Mouse (Mus musculus) heart, postnatal 14 days (tissue): ENCODE results near the gene Plekha7. TPM values are rescaled to one million over a fixed set of nuclear protein-coding genes. Genes with fewer than 3 reads are reported as not detected.

Experiments used
- DNase-seq, 2 experiments: peaks; one replicate each; pipeline ENCODE4 v3.0.0; 2021 to 2022
- intact Hi-C: fragments of 180-260 bp; cut with DNase I; formaldehyde crosslinking; loops from one replicate; pipeline ENCODE4 v1.15.1; 2025
- total RNA-seq, 2 experiments: library from RNA; stranded (reverse); gene quantifications; 2 replicates each; pipeline ENCODE4 v1.2.3; 2021

The Plekha7 gene
- total RNA-seq, 2 experiments from 2014 or later: 5.9 to 9.1 TPM

DNA sequence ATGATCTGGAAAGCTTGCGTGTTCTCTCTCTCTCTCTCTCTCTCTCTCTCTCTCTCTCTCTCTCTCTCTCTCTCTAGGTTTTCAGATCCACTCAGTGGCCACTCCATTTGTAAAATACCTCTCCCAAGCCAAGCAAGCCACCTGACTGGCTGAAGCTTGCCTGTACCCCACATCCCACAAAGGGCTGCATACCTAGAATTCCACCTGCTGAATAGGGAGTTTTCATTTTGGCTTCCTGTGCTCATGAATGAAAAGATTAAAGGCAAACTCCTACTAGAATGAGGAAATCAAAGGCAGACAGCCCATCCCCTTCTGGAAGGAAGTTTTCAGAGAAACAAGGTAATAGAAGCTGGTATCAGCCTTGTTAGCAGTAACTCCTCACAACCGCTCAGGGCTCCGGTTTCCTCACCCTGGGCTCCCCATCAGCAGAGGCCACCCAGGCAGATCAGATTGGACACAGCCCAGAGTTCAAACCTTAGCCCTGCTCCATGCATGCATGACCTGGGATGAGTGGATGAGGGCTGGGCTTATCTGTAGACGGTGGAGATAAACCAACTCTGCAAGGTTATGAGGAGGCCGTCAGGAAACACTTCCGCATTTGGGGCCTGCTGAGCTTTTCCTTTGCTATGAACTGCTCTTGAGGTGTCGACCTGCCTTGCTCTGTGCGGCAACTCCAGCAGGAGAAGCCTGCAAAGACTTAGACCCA lies 111.0 kb downstream of the Plekha7 start:
- DNase-seq: no peak
- intact Hi-C loops: no loop called here

DNA sequence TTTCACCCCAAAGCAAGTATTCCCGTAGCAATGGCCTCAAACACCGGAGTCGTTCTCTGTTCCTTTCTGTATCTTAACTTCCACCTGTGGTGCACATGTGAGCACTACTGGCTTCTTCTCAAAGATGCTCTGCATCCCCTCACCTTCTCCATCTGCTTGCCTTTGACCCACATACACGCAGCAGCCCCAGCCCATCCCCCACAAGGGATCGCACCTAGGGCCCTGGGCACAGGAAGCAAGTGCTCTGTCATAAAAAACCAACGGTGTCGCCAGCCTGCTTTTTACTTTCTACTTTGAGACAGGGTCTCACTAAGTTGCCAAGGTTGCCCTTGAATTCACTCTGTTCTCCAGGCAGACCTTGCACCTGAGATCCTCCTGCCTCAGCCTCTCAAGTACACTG lies 113.2 kb downstream of the Plekha7 start:
- intact Hi-C loops: no loop called here
- DNase-seq: no peak

DNA sequence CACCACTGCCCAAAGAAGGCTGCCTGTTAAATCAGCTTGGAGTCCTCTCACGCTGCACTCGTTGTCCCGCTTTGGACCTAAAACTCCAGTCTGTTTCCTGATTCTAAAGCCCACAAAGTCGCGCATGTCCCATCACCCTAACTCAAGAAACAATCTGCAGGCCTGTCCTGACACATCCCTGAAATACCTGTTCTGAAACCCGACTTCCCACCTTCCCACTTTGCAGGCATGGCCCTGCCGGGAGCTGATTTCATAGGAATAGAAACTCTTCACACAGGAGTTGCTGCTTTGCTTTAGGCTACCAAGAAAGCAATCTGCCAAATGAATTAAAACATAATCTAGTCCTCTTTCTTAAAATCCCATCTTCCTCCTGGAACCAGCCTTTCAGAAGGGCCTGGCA lies 115.2 kb downstream of the Plekha7 start:
- no peak for DNase-seq
- intact Hi-C loops: no loop called here

DNA sequence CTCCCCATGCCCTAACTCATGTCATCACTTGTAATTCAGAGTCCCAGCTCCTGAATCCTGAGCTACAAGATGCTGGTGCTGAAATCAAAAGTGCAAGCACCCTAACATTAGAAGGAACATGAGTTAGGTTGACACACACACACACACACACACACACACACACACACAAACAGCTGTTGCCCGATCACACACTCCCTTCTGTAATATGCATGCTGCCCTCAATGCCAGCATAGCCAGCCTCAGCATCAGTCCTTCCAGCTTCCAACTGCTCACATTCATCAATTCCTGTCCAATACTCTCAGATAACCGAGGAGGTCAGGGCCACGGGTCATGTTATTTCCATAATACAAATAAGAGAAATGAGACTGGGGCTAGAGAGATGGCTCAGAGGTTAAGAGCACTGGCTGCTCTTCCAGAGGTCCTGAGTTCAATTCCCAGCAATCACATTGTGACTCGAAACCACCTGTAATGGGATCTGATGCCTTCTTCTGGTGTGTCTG lies 116.0 kb downstream of the Plekha7 start:
- intact Hi-C loops: no loop called here
- no peak for DNase-seq

DNA sequence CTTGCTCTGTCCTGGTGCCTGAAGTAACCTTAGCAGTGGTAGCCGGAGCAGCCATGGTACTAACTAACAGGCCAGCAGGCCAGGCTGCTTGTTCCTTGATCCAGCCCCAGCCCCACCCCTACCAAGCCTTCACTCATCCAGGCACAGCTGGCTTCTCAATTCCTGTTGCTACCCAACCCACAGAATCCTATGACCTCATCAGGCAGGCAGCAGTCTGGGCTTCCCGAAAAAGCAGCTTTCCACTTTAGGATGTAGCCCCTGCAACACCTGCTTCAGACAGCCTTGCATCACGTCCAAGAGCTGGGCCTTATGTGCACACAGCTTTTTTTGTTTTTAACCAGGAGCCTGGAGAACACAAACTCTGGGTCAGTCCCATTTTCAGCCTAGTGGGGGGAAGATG lies 117.0 kb downstream of the Plekha7 start:
- intact Hi-C loops: no loop called here

DNA sequence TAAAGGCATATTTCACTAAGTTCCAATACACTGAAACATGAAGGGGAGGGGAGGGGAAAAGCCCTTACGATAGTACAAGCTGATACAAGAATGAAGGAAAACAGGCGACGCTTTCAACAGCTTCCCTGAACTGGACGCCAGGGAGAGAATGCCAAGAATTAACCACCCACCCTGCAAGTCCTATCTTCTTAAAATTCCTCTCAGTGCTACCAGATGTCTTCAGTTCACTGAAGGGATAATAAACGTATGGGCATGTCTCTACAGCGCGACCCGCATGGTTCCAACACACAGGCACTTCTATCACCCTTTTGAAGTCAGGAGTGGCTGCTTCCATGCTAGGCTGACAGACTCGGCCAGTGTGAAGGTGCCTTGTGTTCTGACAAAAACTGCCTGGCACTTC lies 118.5 kb downstream of the Plekha7 start:
- no peak for DNase-seq

More for the DNA sequence above, 117.0 kb downstream of the Plekha7 start:
- no peak for DNase-seq

DNA sequence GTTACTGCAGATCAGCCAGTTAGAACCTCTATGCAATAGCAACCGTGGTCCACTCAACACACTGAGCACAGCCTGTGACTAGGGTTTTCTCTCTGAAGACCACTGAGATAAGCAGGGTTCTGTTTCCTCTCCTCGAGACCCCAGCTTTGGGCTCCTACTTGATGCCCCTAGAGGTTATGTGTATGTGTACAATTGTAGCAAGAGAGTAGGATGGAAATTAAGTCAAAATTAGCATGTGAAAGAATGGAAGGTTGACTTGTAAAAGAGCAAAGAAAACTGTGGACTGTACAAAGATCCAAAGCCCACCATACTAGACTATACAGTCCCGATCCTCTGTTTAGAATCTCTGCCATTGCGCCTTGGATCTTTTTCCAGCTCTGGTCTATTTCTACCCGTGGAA lies 119.8 kb downstream of the Plekha7 start:
- intact Hi-C loops: no loop called here

More for the DNA sequence above, 118.5 kb downstream of the Plekha7 start:
- intact Hi-C loops: no loop called here

DNA sequence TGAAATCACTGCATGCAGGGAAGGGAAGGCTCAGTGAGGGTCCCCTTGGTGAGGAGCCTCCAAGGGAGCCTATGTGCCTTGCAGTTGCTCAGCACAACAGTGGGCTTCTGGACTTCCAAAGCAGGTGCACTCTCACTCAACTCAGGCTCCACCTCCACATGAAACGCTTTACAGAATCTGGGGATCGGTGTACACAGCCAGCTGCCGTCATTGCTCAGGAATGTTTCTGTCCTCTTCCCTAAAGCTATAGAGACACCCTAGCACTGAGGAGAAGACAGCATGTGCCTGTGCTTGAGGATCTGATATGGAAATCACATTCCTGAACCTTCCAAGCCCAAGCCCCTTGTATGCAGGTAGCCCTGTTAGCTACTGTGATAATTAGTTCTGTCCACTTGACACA lies 120.7 kb downstream of the Plekha7 start:
- intact Hi-C loops: no loop called here
- DNase-seq: no peak

More for the DNA sequence above, 119.8 kb downstream of the Plekha7 start:
- DNase-seq: no peak

DNA sequence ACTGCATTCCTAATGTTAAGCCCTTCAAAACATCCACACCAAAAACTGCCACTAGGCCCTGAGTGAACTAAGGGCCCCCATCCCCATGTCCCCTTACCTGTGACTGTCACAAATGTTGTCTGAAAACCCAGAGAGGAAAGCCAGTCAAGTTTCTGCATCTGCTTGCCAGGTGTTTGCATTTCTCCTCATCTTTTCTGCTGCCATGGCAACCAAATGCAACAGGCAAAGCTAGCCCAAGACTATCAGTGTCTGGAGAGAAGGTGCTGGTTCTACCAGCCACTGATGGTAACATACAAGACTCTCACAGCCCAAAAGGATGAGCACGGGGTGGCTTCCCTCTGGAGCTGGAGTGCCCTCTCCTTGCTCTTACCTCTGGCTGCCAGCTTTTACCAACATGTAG lies 121.3 kb downstream of the Plekha7 start:
- no peak for DNase-seq
- intact Hi-C loops: no loop called here

DNA sequence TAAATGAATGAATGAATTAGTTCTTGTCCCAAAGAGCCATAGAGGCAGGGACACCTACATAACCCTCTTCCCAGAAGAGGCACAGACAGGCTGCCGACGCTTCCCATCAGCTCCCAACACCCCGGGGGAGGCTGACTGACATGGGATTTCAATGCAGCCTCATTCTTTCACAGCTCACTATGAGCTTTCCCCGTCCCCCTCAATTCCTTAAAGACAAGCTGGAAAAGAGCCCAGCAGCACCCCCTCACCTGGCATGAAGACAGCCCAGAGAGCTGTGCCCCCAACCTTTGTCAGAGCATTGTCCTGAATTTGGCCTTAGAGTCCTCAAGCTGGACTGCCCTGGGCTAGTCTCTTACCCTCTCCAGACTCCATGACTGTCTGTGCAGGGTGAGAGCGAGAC lies 122.0 kb downstream of the Plekha7 start:
- DNase-seq: no peak
- intact Hi-C loops: no loop called here

DNA sequence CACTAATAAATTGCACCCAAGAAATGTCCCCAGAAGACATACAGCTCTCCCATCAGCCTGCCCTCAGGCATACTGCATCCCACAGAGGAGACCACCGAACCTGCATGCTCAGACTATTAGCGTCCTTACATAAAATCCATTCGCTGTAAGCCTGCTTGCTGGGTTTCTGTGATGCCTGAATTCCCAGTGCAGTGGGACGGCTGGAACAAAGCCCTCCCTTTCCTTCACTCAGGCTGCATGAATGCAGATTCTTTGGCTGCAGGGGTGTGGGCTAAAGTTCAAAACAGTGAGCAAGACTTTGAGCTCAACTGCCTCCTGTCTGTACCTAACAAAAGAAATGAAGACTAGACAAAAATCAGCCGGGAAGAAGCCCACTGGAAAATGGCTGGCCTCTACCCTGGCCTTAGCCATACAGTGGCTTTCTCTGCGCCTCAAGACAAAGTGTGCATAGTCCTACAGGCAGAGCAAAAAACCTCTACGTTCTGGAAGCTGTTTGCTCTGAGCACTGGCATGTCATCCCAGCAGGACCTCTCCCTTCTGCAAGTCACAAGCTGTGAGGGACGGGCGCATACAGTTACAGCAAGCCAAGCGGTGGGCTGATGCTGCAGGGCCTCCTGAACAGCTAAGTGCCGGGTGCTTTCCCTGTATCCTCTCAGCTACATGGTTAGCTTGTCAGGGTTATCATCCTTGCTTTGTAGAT lies 123.7 kb downstream of the Plekha7 start:
- intact Hi-C loops: no loop called here
- DNase-seq: no peak

DNA sequence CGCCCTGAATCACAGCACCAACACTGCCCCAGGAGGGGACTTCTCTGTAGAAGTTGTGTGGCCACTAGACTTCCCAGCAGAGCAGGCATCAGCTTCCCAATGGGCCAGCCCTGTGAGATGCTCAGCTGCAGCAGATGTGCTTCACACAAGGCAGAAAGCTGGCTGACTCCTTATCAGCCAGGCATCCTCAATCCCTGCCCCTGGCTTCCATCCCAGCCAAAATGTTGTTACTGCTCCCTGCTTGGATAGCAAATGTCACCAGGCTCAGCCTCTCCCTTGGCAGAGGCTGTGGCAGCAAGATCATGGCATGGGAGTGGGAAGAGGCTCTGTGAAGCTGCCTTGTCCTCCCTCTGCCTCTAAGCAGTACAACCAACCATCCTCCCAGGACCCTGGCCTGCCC lies 125.7 kb downstream of the Plekha7 start:
- DNase-seq: peak; percentile 35 to 58
- intact Hi-C loops: no loop called here

DNA sequence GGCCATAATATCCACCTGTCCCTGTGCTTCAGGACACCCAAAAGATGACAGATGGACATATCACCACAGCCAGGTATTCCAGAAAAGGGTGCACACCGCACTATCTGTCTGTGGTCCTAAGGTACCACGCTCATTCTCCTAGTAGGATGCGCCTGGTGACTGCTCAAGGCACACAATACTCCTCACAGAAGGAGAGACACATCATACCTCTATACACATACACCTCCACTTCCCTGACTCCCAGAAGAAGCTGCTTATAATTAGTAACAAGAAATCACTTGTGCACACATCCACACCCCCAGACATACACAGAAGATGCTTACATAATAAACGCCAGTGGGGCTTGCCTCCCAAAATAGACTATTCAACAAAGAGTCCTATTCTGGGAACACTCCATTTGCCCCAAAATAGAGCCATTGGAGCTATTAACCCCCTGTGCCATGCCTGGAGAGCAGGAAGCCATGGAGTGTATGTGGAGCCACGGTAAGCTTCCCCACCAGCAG lies 126.7 kb downstream of the Plekha7 start:
- intact Hi-C loops: no loop called here

DNA sequence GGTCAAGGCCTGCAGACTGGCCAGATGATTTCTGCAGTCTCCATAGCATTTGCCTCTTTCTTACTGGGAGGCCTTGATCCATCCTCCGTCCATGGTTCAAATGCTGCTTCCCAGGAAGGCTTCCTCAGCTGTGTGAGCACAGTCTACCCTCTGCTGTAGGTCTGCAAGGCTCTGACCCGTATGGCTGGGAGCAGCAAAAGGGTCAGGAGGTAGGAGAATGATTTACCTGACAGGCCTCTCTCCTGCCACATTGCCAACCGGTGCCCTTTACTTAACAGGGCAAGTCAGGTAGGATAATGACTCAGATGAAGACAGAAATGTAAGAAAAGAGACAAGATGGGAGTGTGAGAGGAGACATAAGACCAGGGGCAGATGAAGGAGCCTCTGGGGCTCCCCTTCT lies 129.3 kb downstream of the Plekha7 start:
- DNase-seq: no peak
- intact Hi-C loops: no loop called here

More for the DNA sequence above, 126.7 kb downstream of the Plekha7 start:
- no peak for DNase-seq

DNA sequence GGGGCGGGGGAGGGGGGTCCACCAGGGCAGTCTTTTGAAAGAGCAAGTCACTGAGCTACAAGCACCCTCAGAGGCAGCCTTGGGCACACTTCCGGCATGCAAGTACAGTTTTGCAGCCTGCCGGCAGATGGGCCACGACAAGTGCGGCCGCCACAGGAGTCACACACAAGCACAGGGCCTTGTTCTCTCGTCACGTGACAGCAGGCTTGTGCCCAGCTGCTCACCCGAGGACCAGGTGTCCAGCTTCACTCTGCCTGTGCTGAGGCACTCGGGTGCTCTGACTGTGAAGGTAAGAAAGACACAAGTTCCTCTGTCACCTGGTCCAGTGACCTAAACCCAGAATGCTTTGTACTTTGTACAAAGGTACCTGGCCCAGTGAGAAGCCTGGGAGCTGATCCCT lies 135.4 kb downstream of the Plekha7 start:
- intact Hi-C loops: no loop called here
- no peak for DNase-seq

DNA sequence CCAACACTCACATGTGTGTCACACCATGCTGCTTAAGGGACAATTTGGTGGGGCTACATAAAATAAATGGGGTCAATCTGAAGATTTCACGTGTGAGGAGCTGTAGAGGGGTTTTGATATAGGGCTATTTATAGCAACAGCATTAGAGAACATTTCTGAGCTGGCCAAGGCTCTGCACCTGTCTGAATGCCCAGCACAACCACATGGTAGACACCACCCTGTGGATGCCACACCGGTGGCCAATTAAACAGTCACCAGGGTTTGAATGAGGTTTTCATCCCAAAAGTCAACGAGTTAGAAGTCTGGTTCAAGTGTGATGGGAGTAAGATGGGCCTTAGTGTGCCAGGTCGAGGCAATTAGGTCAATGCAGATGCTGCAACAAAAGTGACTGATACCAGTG lies 138.8 kb downstream of the Plekha7 start:
- intact Hi-C loops: no loop called here

DNA sequence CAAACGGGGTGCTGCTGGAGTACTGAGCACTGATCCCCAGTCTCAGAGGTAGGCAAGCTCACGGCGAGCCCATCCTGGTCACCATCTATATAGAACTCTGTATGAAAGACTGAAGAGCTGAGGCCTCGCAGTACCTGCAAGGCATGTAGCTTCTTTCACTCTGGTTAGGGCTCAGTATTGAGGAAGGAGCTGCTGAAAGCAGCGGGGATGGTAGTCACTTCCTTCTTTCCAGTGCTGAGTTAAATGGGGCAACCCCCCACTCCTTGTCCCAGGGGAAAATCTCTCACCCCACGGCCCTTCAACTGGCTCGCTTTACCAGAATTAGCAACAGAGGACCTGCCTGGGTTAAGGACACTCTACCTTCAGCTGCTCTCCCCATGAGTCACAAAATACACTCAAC lies 140.0 kb downstream of the Plekha7 start:
- intact Hi-C loops: no loop called here
- no peak for DNase-seq

More for the DNA sequence above, 138.8 kb downstream of the Plekha7 start:
- no peak for DNase-seq

DNA sequence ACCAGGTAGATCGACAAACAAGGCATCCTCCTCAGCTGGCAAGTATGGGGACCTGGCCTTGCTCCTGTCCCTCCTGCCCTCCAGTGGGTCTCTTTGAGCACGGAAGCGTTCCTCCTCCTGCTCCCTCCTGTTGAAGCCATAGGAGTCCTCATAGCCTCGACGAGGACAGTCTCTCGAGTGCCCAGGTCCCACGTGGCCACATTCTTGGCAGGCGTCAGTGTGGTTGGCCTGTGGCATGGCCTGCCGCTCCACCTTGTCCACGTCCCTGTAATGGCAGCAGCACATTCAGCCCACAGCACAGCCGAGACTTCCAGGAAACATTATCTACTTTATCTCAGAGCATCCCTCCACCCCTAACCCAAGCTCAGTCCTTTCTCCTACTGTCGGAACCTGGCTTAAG lies 143.9 kb downstream of the Plekha7 start:
- intact Hi-C loops: no loop called here
- DNase-seq: peak; percentile 16 to 42

DNA sequence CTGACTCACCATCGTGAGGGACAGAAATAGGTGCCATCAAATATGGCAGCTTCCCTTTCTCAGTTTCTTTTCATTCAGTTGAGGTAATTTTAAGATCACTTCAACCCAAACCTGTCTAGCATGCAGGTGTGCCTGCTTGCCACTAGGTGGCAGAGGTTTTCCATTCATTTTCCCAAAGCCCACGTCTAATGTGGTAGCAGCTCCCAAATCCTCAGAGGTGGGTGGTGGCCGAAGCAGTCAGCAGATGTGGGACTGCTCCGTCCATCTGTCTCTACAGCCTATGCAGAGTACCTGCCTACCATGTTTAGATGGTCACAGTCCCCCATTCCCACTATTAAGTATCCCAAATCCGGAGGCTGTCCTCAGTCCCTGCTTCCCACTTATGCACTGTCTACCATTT lies 146.6 kb downstream of the Plekha7 start:
- intact Hi-C loops: loop anchor here (1.0 to 2.0 kb wide), 3 partner anchors 37 to 161 kb away; no protein-coding TSS in a partner anchor
- DNase-seq: peak; percentile 42 to 62

DNA sequence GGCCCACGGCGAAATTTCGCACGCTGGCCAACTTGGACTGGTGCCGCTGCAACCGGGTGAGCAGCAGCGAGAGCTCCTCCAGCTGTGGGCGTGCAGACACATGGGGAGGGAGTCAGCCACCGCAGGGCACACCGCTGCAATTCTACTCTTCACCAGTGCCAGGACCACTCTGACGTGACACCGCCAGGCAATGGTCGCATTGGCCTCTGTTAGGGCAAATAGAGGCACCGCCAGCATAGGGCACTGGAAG lies 151.4 kb downstream of the Plekha7 start:
- intact Hi-C loops: no loop called here
- no peak for DNase-seq

DNA sequence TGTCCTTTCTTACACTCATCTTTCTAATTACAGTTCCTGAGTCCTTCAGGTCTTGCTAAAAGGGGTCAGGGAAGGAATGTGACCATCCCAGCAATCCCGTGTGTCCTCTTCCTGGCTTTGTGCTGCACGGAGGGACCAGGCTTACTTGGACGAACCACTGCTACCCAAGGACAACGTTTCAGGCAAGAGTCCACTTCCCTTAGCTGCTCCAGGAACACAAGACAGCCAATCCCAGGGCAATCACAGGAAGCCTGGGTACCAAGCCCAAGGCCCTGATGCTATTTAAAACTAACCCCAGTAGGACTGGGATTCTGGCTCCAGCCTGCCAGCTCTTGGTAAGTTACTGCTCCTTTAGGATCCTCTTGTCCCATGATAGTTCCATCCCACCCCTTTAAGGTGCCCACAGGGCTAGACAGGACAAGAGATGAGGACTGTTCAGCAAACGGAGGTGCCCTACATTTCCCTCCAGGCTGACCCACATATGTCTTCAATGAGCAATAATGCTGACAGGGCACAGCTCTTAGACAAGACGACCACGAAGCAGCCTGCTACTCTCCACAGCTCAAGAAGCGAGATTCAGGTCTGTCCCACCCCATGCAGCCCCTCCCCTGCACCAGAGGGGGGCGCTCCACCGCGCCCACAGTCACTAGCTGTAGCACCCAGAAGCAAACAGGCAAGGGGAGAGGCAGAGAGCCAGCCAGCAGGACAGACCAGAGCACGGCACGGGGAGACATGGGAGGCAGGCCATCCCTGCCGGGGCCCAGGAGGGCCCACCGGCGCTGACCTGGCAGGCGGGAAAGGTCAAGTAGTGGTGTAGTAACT lies 151.9 kb downstream of the Plekha7 start:
- intact Hi-C loops: no loop called here
- DNase-seq: peak in 1 of 2 experiments; percentile 23
